Mouse (Mus musculus) mouse trophoblast stem cell (cell line): ENCODE results near the gene Grip2.

Experiments
- in situ Hi-C, 2 experiments: fragments of 300-500 bp; cut with MseI, MboI; formaldehyde crosslinking; loops; 2 replicates in 1 of 2; 3 replicates in 1 of 2; pipeline ENCODE4 v1.15.1; 2025

Grip2 gene

GRCm38 (mm10) chr6:91827016-91827570 lies at the start of gene Grip2:
Grip2 (minus strand) TSS chr6:91827250.
- in situ Hi-C loops = no loop called here

- in situ Hi-C loops = no loop called here
Observed at GRCm38 (mm10) chr6:91872781-91873180, 45.7 kb upstream of the Grip2 start.

- in situ Hi-C loops = no loop called here
Observed at GRCm38 (mm10) chr6:91868091-91868490, 41.0 kb upstream of the Grip2 start.

GRCm38 (mm10) chr6:91865601-91866000 lies 38.6 kb upstream of the Grip2 start:
- in situ Hi-C loops = no loop called here

GRCm38 (mm10) chr6:91864595-91864994 lies 37.5 kb upstream of the Grip2 start:
- in situ Hi-C loops = no loop called here

GRCm38 (mm10) chr6:91862848-91863247 lies 35.8 kb upstream of the Grip2 start:
- in situ Hi-C loops = no loop called here

GRCm38 (mm10) chr6:91858339-91858738 lies 31.3 kb upstream of the Grip2 start:
- in situ Hi-C loops = loop anchor here in 1 of 2 experiments (10.0 kb wide), 1 partner anchor 84 kb away; no protein-coding TSS in a partner anchor

- in situ Hi-C loops = loop anchor here in 1 of 2 experiments (10.0 kb wide), 1 partner anchor 78 kb away; no protein-coding TSS in a partner anchor
Observed at GRCm38 (mm10) chr6:91852550-91852949, 25.5 kb upstream of the Grip2 start.

GRCm38 (mm10) chr6:91843628-91844153 lies 16.6 kb upstream of the Grip2 start:
- in situ Hi-C loops = no loop called here

GRCm38 (mm10) chr6:91842897-91843627 lies 16.0 kb upstream of the Grip2 start:
- in situ Hi-C loops = no loop called here

- in situ Hi-C loops = no loop called here
Observed at GRCm38 (mm10) chr6:91839010-91839871, 12.2 kb upstream of the Grip2 start.

GRCm38 (mm10) chr6:91832863-91833440 lies 5.9 kb upstream of the Grip2 start:
- in situ Hi-C loops = no loop called here

- in situ Hi-C loops = no loop called here
Observed at GRCm38 (mm10) chr6:91827926-91828325, 876 bp upstream of the Grip2 start.

- in situ Hi-C loops = no loop called here
Observed at GRCm38 (mm10) chr6:91818271-91818670, 8.8 kb downstream of the Grip2 start.

- in situ Hi-C loops = no loop called here
Observed at GRCm38 (mm10) chr6:91815976-91816375, 11.1 kb downstream of the Grip2 start.

GRCm38 (mm10) chr6:91813611-91814010 lies 13.4 kb downstream of the Grip2 start:
- in situ Hi-C loops = no loop called here

GRCm38 (mm10) chr6:91810007-91810406 lies 17.0 kb downstream of the Grip2 start:
- in situ Hi-C loops = no loop called here

GRCm38 (mm10) chr6:91808022-91808421 lies 19.0 kb downstream of the Grip2 start:
- in situ Hi-C loops = no loop called here

GRCm38 (mm10) chr6:91807169-91807568 lies 19.9 kb downstream of the Grip2 start:
- in situ Hi-C loops = no loop called here

- in situ Hi-C loops = no loop called here
Observed at GRCm38 (mm10) chr6:91804177-91804576, 22.9 kb downstream of the Grip2 start.

GRCm38 (mm10) chr6:91798496-91798895 lies 28.6 kb downstream of the Grip2 start:
- in situ Hi-C loops = loop anchor here in 1 of 2 experiments (25.0 kb wide), 1 partner anchor 264 kb away; no protein-coding TSS in a partner anchor
